Mouse (Mus musculus) CH12.LX (cell line): Measurements from ENCODE around the gene Scrn1. TPM values are rescaled to one million over a fixed set of nuclear protein-coding genes. Genes with fewer than 3 reads are reported as not detected.

Experiments
- DNase-seq: peaks from one replicate; pipeline ENCODE4 v3.0.0-alpha.2; 2013; ENCODE audit errors: extremely low read depth
- H3K27ac ChIP-seq: 2 replicates; pipeline ENCODE4 v1.5.1; 2012; ENCODE audit warnings: low read depth, mild to moderate bottlenecking, control low read depth, moderate library complexity; ENCODE audit not compliant: insufficient read depth
- H3K27me3 ChIP-seq: replicated peaks from 2 replicates; pipeline ENCODE3; 2012; ENCODE audit warnings: inconsistent platforms
- H3K36me3 ChIP-seq, 2 experiments: replicated peaks in 1 of 2; 2 replicates each; pipeline versions ENCODE3 to v1.6.1; 2012; ENCODE audit warnings: inconsistent platforms in 1 of 2, low read length in 1 of 2, mild to moderate bottlenecking in 1 of 2, mixed read lengths in 1 of 2, moderate library complexity in 1 of 2; ENCODE audit not compliant: control insufficient read depth in 1 of 2, insufficient read depth in 1 of 2
- H3K4me1 ChIP-seq, 2 experiments: 2 replicates each; pipeline ENCODE4 v1.6.1; 2012; ENCODE audit warnings: inconsistent platforms in 1 of 2, moderate library complexity in 1 of 2; ENCODE audit not compliant: insufficient read depth in 2 of 2, control insufficient read depth in 1 of 2
- H3K4me2 ChIP-seq: 2 replicates; pipeline ENCODE4 v1.6.1; 2012; ENCODE audit warnings: low read depth, mild to moderate bottlenecking, control low read depth; ENCODE audit not compliant: poor library complexity, insufficient read depth, severe bottlenecking
- H3K4me3 ChIP-seq, 3 experiments: fragments of 150-350 bp in 1 of 3; sonication (generic) in 1 of 3; replicated peaks in 1 of 3; 2 replicates each; pipeline versions ENCODE3 to v1.5.1; 2011 to 2012; ENCODE audit warnings: low read depth in 2 of 3, low read length in 2 of 3, mild to moderate bottlenecking in 2 of 3, moderate library complexity in 2 of 3, control low read depth in 1 of 3, improper control_type of control experiment in 1 of 3, inconsistent platforms in 1 of 3, mixed read lengths in 1 of 3; ENCODE audit not compliant: poor library complexity in 1 of 3
- H3K79me2 ChIP-seq: replicated peaks from 2 replicates; pipeline ENCODE4 v1.6.1; 2012; ENCODE audit warnings: mild to moderate bottlenecking, moderate library complexity; ENCODE audit not compliant: control insufficient read depth, poor library complexity, insufficient read depth, severe bottlenecking; ENCODE audit errors: extremely low read depth
- H3K9ac ChIP-seq: 2 replicates; pipeline ENCODE4 v1.6.1; 2012; ENCODE audit warnings: low read depth, mild to moderate bottlenecking, control low read depth, moderate library complexity; ENCODE audit not compliant: insufficient read depth
- H3K9me3 ChIP-seq: replicated peaks from 2 replicates; pipeline ENCODE3; 2012; ENCODE audit warnings: low read length, inconsistent platforms, mixed read lengths
- CHD1 ChIP-seq: IDR thresholded peaks from 2 replicates; pipeline ENCODE4 v1.6.1; 2012; ENCODE audit warnings: low read depth, low read length, improper control_type of control experiment, inconsistent platforms
- CHD2 ChIP-seq: IDR thresholded peaks from 2 replicates; pipeline ENCODE4 v1.6.1; 2011; ENCODE audit warnings: low read length, improper control_type of control experiment
- CTCF ChIP-seq, 2 experiments: IDR thresholded peaks in 1 of 2; conservative IDR thresholded peaks in 1 of 2; 2 replicates each; pipeline ENCODE4 v1.5.1; 2011 to 2012; ENCODE audit warnings: low read depth in 2 of 2, low read length in 2 of 2, improper control_type of control experiment in 1 of 2, inconsistent platforms in 1 of 2, mild to moderate bottlenecking in 1 of 2, moderate library complexity in 1 of 2
- GABPA ChIP-seq: IDR thresholded peaks from 2 replicates; pipeline ENCODE4 v1.6.1; 2012; ENCODE audit warnings: low read depth, low read length, improper control_type of control experiment, inconsistent platforms; ENCODE audit not compliant: insufficient replicate concordance
- IRF4 ChIP-seq: IDR thresholded peaks from 2 replicates; pipeline ENCODE4 v1.6.1; 2014; ENCODE audit warnings: low read depth, mild to moderate bottlenecking, inconsistent platforms, low read length, improper control_type of control experiment
- MAFK ChIP-seq: IDR thresholded peaks from 2 replicates; pipeline ENCODE4 v1.6.1; 2011; ENCODE audit warnings: low read length, improper control_type of control experiment; ENCODE audit not compliant: insufficient replicate concordance
- MAX ChIP-seq: IDR thresholded peaks from 2 replicates; pipeline ENCODE4 v1.6.1; 2011; ENCODE audit warnings: low read length, improper control_type of control experiment
- MXI1 ChIP-seq: IDR thresholded peaks from 2 replicates; pipeline ENCODE4 v1.6.1; 2011; ENCODE audit warnings: mild to moderate bottlenecking, low read depth, low read length, improper control_type of control experiment
- MYC ChIP-seq: IDR thresholded peaks from 2 replicates; pipeline ENCODE4 v1.6.1; 2011; ENCODE audit warnings: low read depth, mild to moderate bottlenecking, improper control_type of control experiment, low read length
- NELFE ChIP-seq: IDR thresholded peaks from 2 replicates; pipeline ENCODE4 v1.6.1; 2011; ENCODE audit warnings: low read depth, low read length, improper control_type of control experiment
- NRF1 ChIP-seq: IDR thresholded peaks from 2 replicates; pipeline ENCODE4 v1.6.1; 2014; ENCODE audit warnings: low read depth, mild to moderate bottlenecking, inconsistent platforms, low read length, improper control_type of control experiment, moderate library complexity
- POLR2AphosphoS2 ChIP-seq: IDR thresholded peaks from 2 replicates; pipeline ENCODE4 v1.6.1; 2011; ENCODE audit warnings: low read depth, low read length, improper control_type of control experiment
- RAD21 ChIP-seq: IDR thresholded peaks from 2 replicates; pipeline ENCODE4 v1.6.1; 2011; ENCODE audit warnings: low read depth, mild to moderate bottlenecking, low read length, improper control_type of control experiment, moderate library complexity
- SMC3 ChIP-seq: IDR thresholded peaks from 2 replicates; pipeline ENCODE4 v1.6.1; 2011; ENCODE audit warnings: low read depth, low read length, improper control_type of control experiment
- TCF12 ChIP-seq: IDR thresholded peaks from 2 replicates; pipeline ENCODE4 v1.6.1; 2014; ENCODE audit warnings: low read depth, mild to moderate bottlenecking, inconsistent platforms, low read length, improper control_type of control experiment
- UBTF ChIP-seq: IDR thresholded peaks from 2 replicates; pipeline ENCODE4 v1.6.1; 2012; ENCODE audit warnings: low read depth, mild to moderate bottlenecking, inconsistent platforms, low read length, improper control_type of control experiment, moderate library complexity
- ZKSCAN1 ChIP-seq: IDR thresholded peaks from 2 replicates; pipeline ENCODE4 v1.6.1; 2012; ENCODE audit warnings: low read depth, inconsistent platforms, low read length, improper control_type of control experiment, borderline replicate concordance
- dilution Hi-C: fragments of 300-500 bp; cut with MboI; formaldehyde crosslinking; loops from 2 replicates; pipeline ENCODE4 v1.14.3; 2020; ENCODE audit warnings: low sequenced_read_pairs; ENCODE audit not compliant: extremely low pct_unique_long_range_greater_than_20kb, extremely low pct_ligation_motif_present
- in situ Hi-C: fragments of 300-500 bp; cut with MboI; formaldehyde crosslinking; loops from 3 replicates; pipeline ENCODE4 v1.14.3; 2019; ENCODE audit warnings: low sequenced_read_pairs, low pct_ligation_motif_present, low pct_unique_long_range_greater_than_20kb, mixed read lengths
- polyA plus RNA-seq: library from polyadenylated mRNA; unstranded; fragments of >175 nt; gene quantifications from 2 replicates; pipeline ENCODE4 v1.2.1, GENCODE M21; 2012; ENCODE audit warnings: low read depth; ENCODE audit not compliant: insufficient read length
- total RNA-seq, 2 experiments: library from RNA; depleted of rRNA; stranded (reverse); fragments of 300-350 nt in 1 of 2; fragments of >200 nt in 1 of 2; gene quantifications; 2 replicates each; pipeline ENCODE4 v1.2.3; 2012 to 2014

Scrn1 gene
- total and polyA plus RNA-seq, 3 experiments, result 0.04 TPM; not detected in 2

DNA sequence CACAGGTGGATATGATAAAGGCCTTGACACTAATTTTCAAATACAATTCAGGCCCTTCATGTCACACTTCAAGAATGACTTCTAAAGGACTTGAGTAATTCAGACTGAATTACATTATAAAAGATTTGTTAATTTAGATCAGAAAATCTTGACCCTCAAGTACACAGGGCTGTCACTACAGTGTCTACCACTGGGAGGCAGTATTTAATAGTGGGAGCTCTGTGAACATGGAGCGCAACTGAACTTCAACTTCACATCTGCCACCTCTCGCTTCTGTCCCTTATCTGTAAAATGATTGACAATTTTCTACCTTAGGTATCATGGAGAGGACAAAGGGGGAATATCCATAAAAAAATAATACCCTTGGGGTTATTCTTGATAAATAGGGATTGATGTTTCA, 19.9 kb upstream of the Scrn1 start:
- peak; percentile 79 for TF ChIP-seq SMC3
- peak; percentile 60 to 90; a peak in 3 of 4 replicates for TF ChIP-seq CTCF (conservative IDR thresholded peaks at IDR 0.05 in 1 of 2, IDR thresholded peaks at IDR 0.05 in 1 of 2; ENCODE audit: low read depth in 2 of 2, low read length in 2 of 2)
- no peak for TF ChIP-seq MAFK
- no peak for TF ChIP-seq GABPA
- no peak for TF ChIP-seq NELFE
- no peak for TF ChIP-seq UBTF
- TF ChIP-seq CHD1, result no peak
- no peak for TF ChIP-seq TCF12
- TF ChIP-seq RAD21, result peak; percentile 90
- TF ChIP-seq MYC, result no peak
- no peak for TF ChIP-seq POLR2AphosphoS2
- Histone ChIP-seq H3K4me2 (no peak overlapping the region), H3K9ac (no peak overlapping the region), H3K9me3 (no peaks in the 10 kb centered on the region), H3K4me3 (no peak overlapping the region), H3K27me3 (no peaks in the 10 kb centered on the region), H3K27ac (no peak overlapping the region), H3K79me2 (no peaks in the 10 kb centered on the region), H3K36me3 (peaks cover 6 to 10% of the 10 kb centered on the region in 2 experiments), H3K4me1 (peaks cover 2 to 7% of the 10 kb centered on the region in 2 experiments; a peak in 2 of 4 replicates)
- dilution Hi-C loops, result no loop called here
- DNase-seq, result peak; percentile 51
- in situ Hi-C loops, result loop anchor here (25.0 kb wide), 2 partner anchors 326 to 426 kb away; no protein-coding TSS in a partner anchor

DNA sequence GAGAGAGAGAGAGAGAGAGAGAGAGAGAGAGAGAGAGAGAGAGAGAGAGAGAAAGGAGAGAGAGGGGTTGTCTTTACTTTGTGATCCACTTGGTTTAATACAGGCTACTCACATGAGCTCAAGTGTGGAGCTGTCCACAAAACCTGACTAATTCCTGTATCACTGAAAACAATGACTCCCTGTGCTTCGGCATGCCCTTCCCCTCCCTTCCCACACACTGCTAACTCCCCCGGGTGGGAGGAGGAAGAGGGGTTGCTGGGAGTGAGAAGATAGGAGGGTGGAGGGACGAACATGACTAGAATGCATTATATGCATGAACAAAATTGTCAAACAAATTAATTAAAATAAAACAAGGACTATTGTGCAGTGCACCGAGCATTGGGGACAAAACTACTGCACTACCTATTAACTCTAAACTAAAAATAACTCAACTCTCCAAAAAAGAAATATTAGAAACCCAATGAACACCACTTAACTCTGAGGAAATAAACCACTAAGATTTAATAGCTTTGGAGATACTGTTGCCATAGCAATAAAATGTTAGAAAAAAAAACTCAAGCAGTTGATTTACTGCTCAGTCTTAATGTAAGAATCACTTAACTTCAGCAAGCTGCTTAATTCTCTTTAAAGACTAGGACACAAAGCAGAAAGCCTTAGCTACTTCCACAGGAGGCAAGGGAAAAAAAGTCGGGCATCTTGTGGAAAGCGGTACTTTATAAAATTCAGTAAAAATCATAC, 7.1 kb upstream of the Scrn1 start:
- Histone ChIP-seq H3K4me3 (no peak overlapping the region), H3K4me1 (no peaks in the 10 kb centered on the region; a peak in 1 of 4 replicates), H3K79me2 (no peaks in the 10 kb centered on the region), H3K27me3 (peaks cover 1% of the 10 kb centered on the region), H3K4me2 (no peak overlapping the region), H3K36me3 (no peaks in the 10 kb centered on the region), H3K9me3 (no peaks in the 10 kb centered on the region), H3K9ac (no peak overlapping the region), H3K27ac (no peak overlapping the region)
- dilution Hi-C loops, result no loop called here
- in situ Hi-C loops, result no loop called here
- no peak for TF ChIP-seq MXI1
- TF ChIP-seq NRF1, result no peak
- no peak for TF ChIP-seq POLR2AphosphoS2
- TF ChIP-seq ZKSCAN1, result no peak
- no peak for TF ChIP-seq CHD2
- no peak for TF ChIP-seq MAX
- TF ChIP-seq CTCF (conservative IDR thresholded peaks at IDR 0.05 in 1 of 2, IDR thresholded peaks at IDR 0.05 in 1 of 2; ENCODE audit: low read depth in 2 of 2, low read length in 2 of 2), result no peak
- no peak for TF ChIP-seq UBTF
- TF ChIP-seq TCF12, result no peak
- TF ChIP-seq RAD21, result no peak
- TF ChIP-seq IRF4, result no peak
- DNase-seq, result no peak
